Mouse (Mus musculus): ENCODE measurements around the gene Tmem163.

DNA sequence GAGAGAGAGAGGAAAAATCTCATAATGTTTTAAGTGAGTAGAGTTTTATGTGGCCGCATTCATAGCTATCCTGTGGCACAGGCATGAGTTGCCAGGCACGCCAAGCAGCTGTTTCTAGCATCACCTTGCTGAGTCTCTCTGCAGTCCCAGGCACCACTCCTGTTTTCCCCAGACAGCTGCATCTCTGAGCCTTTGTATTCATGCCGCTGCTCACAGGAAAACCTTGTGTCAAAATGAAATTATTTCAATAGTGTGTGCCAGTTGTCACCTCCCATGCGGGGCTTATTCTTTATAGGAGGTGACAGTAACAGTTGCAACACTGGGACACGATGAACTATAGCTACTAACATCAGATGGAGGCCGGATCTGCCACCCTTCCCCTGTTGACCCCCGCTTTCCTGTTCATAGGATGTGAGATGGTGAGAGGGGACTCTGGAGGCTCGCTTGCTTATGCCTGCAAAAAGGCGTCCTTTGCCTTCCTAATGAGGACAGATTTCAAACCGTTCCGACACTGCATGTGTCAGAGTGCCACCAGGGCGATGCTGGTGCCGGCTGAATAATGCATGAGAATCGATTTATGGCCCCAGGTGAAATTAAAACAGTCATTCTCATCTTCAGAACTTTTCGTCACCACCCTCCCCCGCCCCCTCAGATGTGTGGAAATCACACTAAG, 171.1 kb downstream of the Tmem163 start:
- TF ChIP-seq POLR2A (IDR thresholded peaks at IDR 0.05; ENCODE audit: extremely low read depth, insufficient read depth, low read length) (no peak), CTCF (IDR thresholded peaks at IDR 0.05; ENCODE audit: extremely low read depth, insufficient read depth, low read length) (no peak)
